Mouse (Mus musculus) stomach, postnatal 0 days (tissue): ENCODE results near the gene Slc22a17. TPM values are rescaled to one million over a fixed set of nuclear protein-coding genes. Genes with fewer than 3 reads are reported as not detected.
"Not testable (repeated sequence)": the region's sequence is repeated elsewhere in the genome, so short reads cannot be mapped to it uniquely, and the experiment has no call there.

Experiments
- ATAC-seq: fragments of 200-750 bp; cut with Nextera tagmentation; 2 replicates; pipeline ENCODE4 v1.8.0; 2017; ENCODE audit not compliant: low FRiP score, low TSS enrichment
- DNase-seq: peaks from one replicate; pipeline ENCODE4 v3.0.0-alpha.2; 2016; ENCODE audit warnings: low spot score
- H3K27ac ChIP-seq: fragments of 300-500 bp; sonication (generic); replicated peaks from 2 replicates; pipeline ENCODE4 v1.5.1; 2014; ENCODE audit warnings: mild to moderate bottlenecking, control low read depth
- H3K27me3 ChIP-seq: fragments of 300-500 bp; sonication (generic); 2 replicates; pipeline ENCODE4 v1.6.1; 2014; ENCODE audit warnings: low read length; ENCODE audit not compliant: control insufficient read depth, insufficient read depth
- H3K36me3 ChIP-seq: fragments of 300-500 bp; sonication (generic); 2 replicates; pipeline ENCODE4 v1.6.1; 2014; ENCODE audit warnings: low read length, mixed read lengths; ENCODE audit not compliant: control insufficient read depth, insufficient read depth
- H3K4me1 ChIP-seq: fragments of 300-500 bp; sonication (generic); replicated peaks from 2 replicates; pipeline ENCODE4 v1.6.1; 2014; ENCODE audit warnings: antibody characterized with exemption; ENCODE audit not compliant: control insufficient read depth, insufficient read depth
- H3K4me2 ChIP-seq: fragments of 300-500 bp; sonication (generic); replicated peaks from 2 replicates; pipeline ENCODE4 v1.6.1; 2014; ENCODE audit warnings: low read depth, mild to moderate bottlenecking, control low read depth, moderate library complexity
- H3K4me3 ChIP-seq: fragments of 300-500 bp; sonication (generic); 2 replicates; pipeline ENCODE4 v1.5.1; 2014; ENCODE audit warnings: low read depth, low read length, control low read depth
- H3K9ac ChIP-seq: fragments of 300-500 bp; sonication (generic); 2 replicates; pipeline ENCODE4 v1.6.1; 2014; ENCODE audit warnings: mild to moderate bottlenecking, low read length, control low read depth, mixed read lengths
- H3K9me3 ChIP-seq: fragments of 300-500 bp; sonication (generic); 2 replicates; pipeline ENCODE4 v1.6.1; 2016; ENCODE audit warnings: low read length; ENCODE audit not compliant: control insufficient read depth
- CTCF ChIP-seq: IDR thresholded peaks from 2 replicates; pipeline ENCODE4 v1.5.1; 2016; ENCODE audit warnings: antibody characterized with exemption, low read depth, mild to moderate bottlenecking, moderate library complexity
- EP300 ChIP-seq: optimal IDR thresholded peaks from 2 replicates; pipeline ENCODE3; 2016; ENCODE audit warnings: antibody characterized with exemption
- WGBS: fragments of 180-500 bp; shearing (Covaris S2); extraction: QIAGEN DNeasy Blood & Tissue Kit; methylation state at CpG from one replicate; pipeline ENCODE4 v1.1.7; 2014; 5-methylcytosine and 5-hydroxymethylcytosine counted together
- polyA plus RNA-seq: library from polyadenylated mRNA; unstranded; fragments of >200 nt; fragmentation: Nextera tagmentation; extraction: Ambion mirVana; gene quantifications from 2 replicates; pipeline ENCODE4 v1.2.1, GENCODE M21; 2015

The Slc22a17 gene
- polyA plus RNA-seq, 1 experiment from 2014 or later: 15.4 TPM

DNA sequence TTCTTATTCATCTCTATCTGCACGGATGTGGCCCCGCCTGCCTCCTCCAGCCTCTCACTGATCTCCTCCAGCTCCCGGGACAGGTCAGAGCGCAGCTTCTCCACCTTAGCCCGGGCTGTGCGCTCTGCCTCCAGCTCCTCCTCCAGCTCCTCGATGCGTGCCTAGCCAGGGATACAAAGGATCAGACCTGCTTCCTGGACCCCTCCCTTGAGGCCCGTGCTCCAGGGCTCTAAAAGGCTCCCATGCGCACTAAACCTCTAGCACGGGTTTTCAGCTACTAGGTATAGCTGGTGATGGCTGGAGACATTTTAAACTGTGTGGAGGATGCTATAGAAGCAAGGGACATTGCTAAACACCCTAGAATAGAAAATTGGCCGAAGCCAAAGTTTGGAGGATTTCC lies 37.6 kb upstream of the Slc22a17 start:
- ATAC-seq (no peak), DNase-seq (no peak)
- WGBS: 61% methylated on average over 12 of the region's 12 CpGs
- Histone ChIP-seq H3K4me2 (no peak overlapping the region), H3K9ac (no peak overlapping the region), H3K27me3 (no peaks in the 10 kb centered on the region), H3K36me3 (no peaks in the 10 kb centered on the region), H3K4me1 (no peaks in the 10 kb centered on the region), H3K9me3 (no peaks in the 10 kb centered on the region), H3K27ac (no peak overlapping the region), H3K4me3 (no peak overlapping the region)
- no peak for TF ChIP-seq CTCF
- TF ChIP-seq EP300: no peak

DNA sequence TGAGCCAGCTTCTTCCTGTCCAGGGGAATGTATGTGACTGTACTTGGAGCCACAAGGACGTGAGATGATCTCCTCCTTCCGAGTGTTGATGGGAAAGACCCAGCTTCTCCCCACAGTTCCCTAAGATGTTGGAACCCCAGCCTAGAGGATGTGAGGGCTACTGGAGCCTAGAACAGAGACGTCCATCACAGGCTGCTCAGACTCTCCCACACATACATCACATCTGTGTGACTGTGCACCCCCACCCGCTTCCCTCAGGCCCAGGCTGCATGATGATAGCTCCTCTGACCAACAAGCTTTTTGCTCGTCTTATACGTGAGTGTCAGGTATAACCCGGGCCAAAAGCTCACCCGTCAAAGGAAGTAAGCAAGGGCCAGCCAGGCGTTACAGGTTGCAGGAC lies 35.8 kb upstream of the Slc22a17 start:
- TF ChIP-seq EP300: no peak
- no peak for TF ChIP-seq CTCF
- Histone ChIP-seq H3K36me3 (no peaks in the 10 kb centered on the region), H3K27me3 (no peaks in the 10 kb centered on the region), H3K4me1 (no peaks in the 10 kb centered on the region), H3K9ac (no peak overlapping the region), H3K4me2 (no peak overlapping the region), H3K27ac (no peak overlapping the region), H3K4me3 (no peak overlapping the region), H3K9me3 (no peaks in the 10 kb centered on the region)
- ATAC-seq (no peak), DNase-seq (no peak)
- 86% methylated on average over 9 of the region's 9 CpGs for WGBS

DNA sequence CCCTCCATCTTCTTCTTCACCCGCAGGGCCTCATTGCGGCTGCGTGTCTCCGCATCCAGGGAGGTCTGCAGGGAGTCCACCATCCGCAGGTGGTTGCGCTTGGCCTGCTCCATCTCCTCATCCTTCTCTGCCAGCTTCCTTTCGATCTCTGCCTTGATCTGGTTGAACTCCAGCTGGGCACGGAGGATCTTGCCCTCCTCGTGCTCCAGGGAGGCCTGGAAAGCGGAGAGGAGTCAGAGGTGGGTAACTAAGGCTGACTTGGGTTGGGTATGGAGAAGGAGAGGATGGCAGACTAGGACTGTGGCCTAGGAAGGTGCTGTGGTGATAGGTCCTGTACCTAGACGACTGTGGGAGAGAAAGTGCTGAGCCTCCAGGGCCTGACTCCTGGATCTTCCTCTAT lies 34.1 kb upstream of the Slc22a17 start:
- not testable (repeated sequence) for H3K4me2 ChIP-seq, DNase-seq, H3K4me1 ChIP-seq, ATAC-seq, H3K36me3 ChIP-seq, H3K9ac ChIP-seq, H3K27me3 ChIP-seq, H3K4me3 ChIP-seq, H3K9me3 ChIP-seq, H3K27ac ChIP-seq
- WGBS: 87% methylated on average over 8 of the region's 11 CpGs

DNA sequence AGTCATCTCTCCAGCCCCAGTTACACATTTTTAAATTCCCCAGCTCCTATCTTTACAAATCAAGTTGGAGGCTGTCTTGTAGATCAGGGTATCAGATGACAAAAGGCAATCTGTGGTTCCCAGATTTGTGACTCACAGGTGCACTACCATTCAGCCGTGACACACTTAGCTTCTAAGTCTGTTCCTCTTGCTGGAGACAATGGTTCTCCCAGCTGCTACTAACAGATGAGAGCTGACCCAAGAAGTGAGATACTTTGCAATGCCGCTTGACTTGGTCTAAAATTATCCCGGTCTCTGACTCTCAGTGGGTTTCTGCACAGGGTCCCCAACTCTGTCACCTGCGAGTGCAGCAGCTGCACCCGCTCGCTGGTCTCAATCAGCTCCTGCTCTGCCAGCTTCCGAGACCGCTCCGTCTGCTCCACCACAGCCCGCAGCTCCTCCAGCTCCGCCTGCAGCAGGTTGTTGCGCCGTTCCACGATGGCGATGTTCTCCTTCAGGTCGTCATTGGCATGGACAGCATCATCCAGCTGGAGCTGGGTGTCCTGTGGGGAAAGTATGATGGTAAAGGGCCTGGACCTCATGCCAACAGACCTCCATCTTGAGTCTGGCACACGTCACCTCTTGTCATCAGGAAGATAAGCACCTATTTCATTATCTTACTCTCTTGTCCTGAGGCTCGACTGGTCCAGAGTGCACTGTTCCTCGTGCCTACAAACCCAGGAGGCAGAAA lies 33.2 kb upstream of the Slc22a17 start:
- WGBS: 75% methylated on average over 19 of the region's 19 CpGs
- TF ChIP-seq EP300 (no peak), CTCF (no peak)
- no peaks in the 10 kb centered on the region for H3K36me3 ChIP-seq
- H3K4me1 ChIP-seq: no peaks in the 10 kb centered on the region
- H3K27me3 ChIP-seq: no peaks in the 10 kb centered on the region
- no peaks in the 10 kb centered on the region for H3K9me3 ChIP-seq
- H3K27ac ChIP-seq: no peak overlapping the region
- DNase-seq: no peak
- ATAC-seq: no peak
- no peak overlapping the region for H3K4me2 ChIP-seq
- no peak overlapping the region for H3K4me3 ChIP-seq
- H3K9ac ChIP-seq: no peak overlapping the region

DNA sequence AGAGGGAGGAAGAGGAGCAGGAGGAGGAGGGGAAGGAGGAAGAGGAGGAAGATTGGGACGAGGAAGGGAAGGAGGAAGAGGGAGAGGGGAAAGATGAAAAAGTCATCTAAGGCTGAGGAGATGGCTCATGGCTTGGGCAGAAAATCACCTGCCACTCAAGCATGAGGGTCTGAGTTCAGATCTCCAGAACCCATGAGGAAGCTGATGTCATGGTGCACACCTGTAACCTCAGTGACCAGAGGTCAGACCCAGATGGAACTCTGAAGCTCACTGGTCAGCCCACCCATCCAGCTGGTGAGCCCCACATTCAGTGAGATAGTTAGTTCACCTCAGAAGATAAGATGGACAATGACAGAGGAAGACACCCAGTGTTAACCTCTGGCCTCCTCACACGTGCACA lies 32.0 kb upstream of the Slc22a17 start:
- no peaks in the 10 kb centered on the region for H3K4me1 ChIP-seq
- TF ChIP-seq CTCF (no peak), EP300 (no peak)
- H3K9ac ChIP-seq: no peak overlapping the region
- 80% methylated on average over 2 of the region's 2 CpGs for WGBS
- ATAC-seq (no peak), DNase-seq (no peak)
- no peak overlapping the region for H3K4me3 ChIP-seq
- no peaks in the 10 kb centered on the region for H3K27me3 ChIP-seq
- H3K27ac ChIP-seq: no peak overlapping the region
- H3K4me2 ChIP-seq: no peak overlapping the region
- no peaks in the 10 kb centered on the region for H3K36me3 ChIP-seq
- H3K9me3 ChIP-seq: no peaks in the 10 kb centered on the region

DNA sequence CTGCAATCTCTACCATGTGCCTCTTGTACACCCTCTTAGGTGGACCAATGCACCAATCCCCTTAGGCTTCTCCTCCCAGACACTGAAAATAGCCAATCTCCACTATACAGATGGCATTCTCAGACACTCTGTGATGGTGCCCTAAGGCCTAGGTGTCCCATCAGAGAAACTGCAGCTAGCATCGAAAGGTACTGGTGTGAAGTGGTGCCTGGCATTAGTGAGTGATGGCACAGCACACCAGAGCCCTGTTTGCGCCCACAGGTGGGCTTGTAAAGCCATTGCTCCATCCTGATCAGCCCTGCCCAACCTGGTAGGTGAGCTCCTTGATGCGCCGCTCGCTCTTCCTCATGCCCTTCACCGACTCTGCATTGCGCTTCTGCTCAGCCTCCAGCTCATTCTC lies 31.0 kb upstream of the Slc22a17 start:
- no peaks in the 10 kb centered on the region for H3K36me3 ChIP-seq
- no peak overlapping the region for H3K9ac ChIP-seq
- WGBS: 93% methylated on average over 7 of the region's 7 CpGs
- H3K4me3 ChIP-seq: no peak overlapping the region
- H3K9me3 ChIP-seq: no peaks in the 10 kb centered on the region
- H3K27me3 ChIP-seq: no peaks in the 10 kb centered on the region
- no peaks in the 10 kb centered on the region for H3K4me1 ChIP-seq
- ATAC-seq (no peak), DNase-seq (no peak)
- H3K27ac ChIP-seq: no peak overlapping the region
- no peak for TF ChIP-seq CTCF
- TF ChIP-seq EP300: no peak
- no peak overlapping the region for H3K4me2 ChIP-seq
